Mouse (Mus musculus) skeletal muscle tissue, adult 2 months (tissue): ENCODE measurements around the gene Dapk3.

Experiments
- DNase-seq: peaks from one replicate; pipeline ENCODE4 v3.0.0-alpha.2; 2012; ENCODE audit warnings: low read depth, low spot score

Dapk3 gene

GRCm38 (mm10) chr10:81236471-81237268, 53.9 kb downstream of the Dapk3 start:
- DNase-seq = no peak

- DNase-seq = no peak
Observed at GRCm38 (mm10) chr10:81238618-81239017, 55.8 kb downstream of the Dapk3 start.

GRCm38 (mm10) chr10:81240876-81241275, 58.1 kb downstream of the Dapk3 start:
- no peak for DNase-seq

GRCm38 (mm10) chr10:81242021-81242420, 59.2 kb downstream of the Dapk3 start:
- no peak for DNase-seq
